Mouse (Mus musculus) layer of hippocampus, adult 9-10 months (tissue): Measurements from ENCODE around the gene Gng13.

Source experiments
- DNase-seq: peaks from one replicate; pipeline ENCODE4 v3.0.0; 2022; ENCODE audit warnings: low spot score

Gng13 gene

GRCm38 (mm10) chr17:25716711-25717637 lies at the start of gene Gng13:
Gene Gng13, plus strand, starts transcription at chr17:25717171.
- no peak for DNase-seq

- no peak for DNase-seq
Observed at GRCm38 (mm10) chr17:25668481-25669055, 48.4 kb upstream of the Gng13 start.

DNA sequence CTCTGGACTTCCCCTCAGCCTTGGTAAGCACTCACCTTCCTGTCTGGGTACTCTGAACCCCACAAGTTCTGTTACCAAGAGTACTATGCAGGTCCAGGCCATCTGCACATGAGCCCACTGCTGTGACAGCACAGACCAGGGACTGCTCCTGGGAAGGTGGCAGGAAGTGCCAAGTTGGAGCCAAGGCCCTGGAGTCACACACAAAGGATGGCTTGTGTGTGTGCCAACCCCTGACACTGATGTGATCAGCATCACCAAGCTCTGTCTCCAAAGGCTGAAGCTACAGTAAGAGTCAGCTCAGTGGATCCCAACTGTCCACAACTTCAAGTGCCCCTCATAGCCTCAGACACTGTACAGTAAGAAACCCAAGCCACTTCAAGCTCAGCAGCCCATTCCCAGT lies 44.0 kb upstream of the Gng13 start:
- DNase-seq, result no peak

DNA sequence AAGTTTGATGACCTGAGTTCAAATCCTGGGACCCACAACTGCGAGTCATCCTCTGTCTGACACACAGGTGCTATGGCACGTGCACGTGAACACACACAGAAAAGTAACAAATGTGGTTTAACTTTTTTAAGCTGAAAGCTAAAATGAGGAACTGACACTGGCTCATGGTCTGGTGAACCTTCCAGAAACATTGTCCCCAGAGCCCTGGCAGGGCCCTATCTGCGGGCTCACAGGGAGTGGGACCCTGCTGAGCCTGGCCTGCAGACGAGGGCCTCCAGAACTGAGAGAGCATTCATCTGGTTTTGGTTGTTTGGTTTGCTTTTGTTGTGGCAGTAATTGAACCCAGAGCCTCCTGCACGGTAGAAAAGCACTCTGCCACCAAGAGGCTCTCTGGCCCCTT lies 39.0 kb upstream of the Gng13 start:
- no peak for DNase-seq

GRCm38 (mm10) chr17:25679818-25680217 lies 37.2 kb upstream of the Gng13 start:
- DNase-seq, result no peak

GRCm38 (mm10) chr17:25681636-25682035 lies 35.3 kb upstream of the Gng13 start:
- no peak for DNase-seq

GRCm38 (mm10) chr17:25686323-25686722 lies 30.6 kb upstream of the Gng13 start:
- no peak for DNase-seq

DNA sequence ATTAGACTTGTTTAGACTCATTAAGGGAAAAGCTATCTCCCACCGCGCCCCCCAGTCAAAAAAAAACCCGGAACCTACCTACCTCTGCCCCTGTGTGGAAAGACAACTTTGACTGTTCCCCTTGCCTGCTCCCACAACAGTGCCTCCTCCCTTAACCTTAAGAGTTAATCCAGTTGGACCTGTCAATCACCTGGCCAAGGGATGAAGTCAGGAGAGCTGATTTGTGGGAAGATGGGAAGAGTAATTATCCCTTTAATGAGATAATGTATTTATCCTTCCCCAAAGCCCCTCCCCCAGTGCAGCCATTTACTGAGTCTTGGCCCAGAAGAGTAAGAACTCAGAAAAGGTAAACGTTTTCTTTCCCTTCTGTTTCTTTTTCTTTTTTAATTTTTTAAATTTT lies 28.0 kb upstream of the Gng13 start:
- DNase-seq, result no peak

DNA sequence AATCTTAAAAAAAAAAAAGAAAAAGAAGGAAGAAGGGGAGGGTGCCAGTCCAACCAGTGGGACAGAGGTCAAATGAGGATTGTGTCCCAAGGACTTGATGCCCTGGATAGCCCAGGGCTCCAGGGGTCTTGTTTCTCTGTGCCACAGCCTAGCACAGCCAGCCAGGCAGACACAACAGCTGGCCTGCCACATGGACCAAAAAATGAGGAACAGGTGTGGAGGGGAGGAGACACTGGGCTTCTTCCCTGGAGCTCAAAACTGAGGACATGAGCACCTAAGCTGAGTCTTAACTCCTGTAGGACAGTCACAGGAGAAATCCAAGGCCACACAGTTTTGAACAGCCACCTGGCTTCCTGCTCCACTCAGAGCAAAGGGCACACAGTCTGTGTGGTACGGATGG lies 20.7 kb upstream of the Gng13 start:
- no peak for DNase-seq

DNA sequence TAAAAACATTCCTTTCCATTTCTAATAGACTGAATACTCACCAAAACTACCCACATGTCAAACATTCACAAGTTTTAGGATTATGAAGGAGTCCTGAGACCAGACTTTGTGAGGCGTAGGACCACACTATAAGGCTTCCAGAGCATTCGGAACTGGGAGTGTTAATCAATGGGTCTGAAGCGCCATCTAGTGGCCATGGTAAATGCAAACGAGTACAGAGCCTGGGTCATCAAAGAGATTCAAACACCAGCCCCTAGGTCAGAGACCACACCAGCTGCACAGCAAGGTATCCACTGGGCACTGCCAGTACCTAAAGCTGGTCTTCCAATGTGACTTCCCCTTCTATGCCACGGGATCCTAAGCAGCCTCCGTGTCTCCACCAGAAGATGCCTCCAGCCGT lies 18.5 kb upstream of the Gng13 start:
- peak; percentile 80 for DNase-seq

DNA sequence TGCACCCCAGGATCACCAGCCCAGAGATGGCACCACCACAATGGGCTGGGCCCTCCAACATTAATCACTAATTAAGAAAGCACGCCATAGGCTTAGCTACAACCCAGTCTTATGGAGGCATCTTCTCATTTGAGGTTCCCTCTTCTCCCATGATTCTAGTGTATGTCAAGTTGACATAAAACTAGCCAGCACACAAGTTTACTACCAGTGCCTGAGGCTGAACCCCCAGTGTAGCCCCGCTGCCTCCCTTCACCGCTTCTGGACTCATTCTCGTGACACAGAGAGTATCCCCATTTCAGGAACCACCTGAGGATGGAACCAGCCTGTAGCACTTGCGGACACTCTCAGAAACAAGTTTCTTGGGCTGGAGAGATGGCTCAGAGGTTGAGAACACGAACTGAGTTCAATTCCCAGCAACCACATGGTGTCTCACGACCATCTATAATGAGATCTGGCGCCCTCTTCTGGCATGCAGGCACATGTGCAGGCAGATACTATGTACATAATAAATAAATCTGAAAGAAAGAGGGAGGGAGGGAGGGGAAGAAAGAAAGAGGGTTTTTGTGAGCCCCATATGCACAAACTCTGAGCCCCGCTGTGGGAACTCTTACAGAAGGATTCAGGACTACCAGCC lies 16.0 kb upstream of the Gng13 start:
- DNase-seq, result no peak

DNA sequence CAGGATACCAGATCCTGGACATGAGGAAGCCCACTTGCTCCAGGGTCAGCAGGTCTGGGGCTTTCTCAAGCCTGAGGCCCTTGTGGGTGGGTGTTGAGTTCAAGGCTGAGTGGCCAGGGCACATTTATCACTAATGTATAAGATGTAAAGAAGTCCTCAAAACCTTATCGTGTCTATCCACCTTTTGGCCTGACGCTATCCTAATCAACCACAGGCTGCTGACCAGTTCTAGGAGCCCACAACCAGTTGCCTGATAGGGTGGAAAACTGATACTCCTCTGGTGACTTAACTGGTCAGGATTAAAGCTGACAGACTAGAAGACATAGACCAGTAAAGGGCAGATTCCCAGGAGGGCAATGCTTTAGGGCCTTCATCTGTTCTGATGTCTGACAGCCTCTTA lies 7.0 kb upstream of the Gng13 start:
- DNase-seq, result no peak

DNA sequence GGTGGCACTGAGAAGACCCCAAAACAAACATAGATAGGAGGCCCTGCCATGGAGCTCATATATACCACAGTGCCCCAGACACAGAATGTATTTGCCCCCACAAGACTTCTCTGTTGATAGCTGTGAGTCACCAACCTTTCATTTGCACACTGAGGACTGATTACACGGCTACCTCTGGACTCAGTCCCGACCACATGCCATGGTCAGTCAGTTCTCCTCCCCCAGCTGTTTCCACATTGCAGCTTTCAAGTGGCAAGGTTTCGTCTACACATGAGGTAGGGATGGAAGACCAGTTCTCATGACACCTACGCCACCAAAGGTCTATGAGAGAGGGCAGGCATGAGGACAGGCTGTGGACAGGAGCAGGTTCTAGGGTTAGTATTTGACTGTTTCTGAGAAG lies 5.8 kb upstream of the Gng13 start:
- DNase-seq, result no peak

DNA sequence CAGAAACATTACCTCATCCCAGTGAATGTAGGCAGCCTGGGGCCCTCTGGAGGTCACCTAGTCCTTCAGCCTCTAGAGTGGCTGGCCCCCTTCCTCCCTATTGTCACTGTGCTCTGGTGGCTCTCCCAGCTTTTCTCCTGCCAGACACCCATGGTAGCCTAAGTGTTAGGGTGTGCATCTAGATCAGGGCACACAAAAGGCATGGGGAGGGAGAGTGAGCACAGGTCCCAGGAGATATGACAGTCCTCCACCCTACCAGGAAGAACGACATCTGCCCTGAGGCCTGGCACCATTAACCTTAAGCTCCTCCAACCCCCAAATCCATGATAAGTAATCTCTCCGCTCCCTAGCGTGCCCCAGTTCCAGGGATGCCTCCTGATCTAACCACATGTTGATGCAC lies 1.3 kb upstream of the Gng13 start:
- DNase-seq, result no peak

DNA sequence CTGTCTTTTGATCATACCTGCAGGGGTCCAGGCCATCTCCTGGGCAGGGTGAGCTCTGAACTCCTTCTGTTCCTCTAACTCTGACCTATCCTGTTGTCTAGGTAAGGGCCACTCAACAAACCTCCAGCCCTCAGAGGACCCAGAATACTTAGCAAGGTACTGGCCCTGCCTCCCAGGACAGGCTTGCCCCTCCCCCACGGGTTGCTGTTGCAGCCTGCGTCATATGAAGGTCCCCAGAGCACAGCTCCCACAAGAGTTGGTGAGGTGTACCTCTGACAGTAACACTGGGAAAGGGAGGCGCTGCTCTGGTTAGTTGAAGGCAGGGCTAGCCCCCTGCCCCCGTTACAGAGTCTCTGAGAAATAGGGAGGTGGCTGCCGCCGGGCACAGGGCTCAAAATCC lies 841 bp upstream of the Gng13 start:
- no peak for DNase-seq

- DNase-seq, result no peak
Observed at GRCm38 (mm10) chr17:25717691-25718090, 720 bp downstream of the Gng13 start.

- no peak for DNase-seq
Observed at GRCm38 (mm10) chr17:25721476-25721875, 4.5 kb downstream of the Gng13 start.

DNA sequence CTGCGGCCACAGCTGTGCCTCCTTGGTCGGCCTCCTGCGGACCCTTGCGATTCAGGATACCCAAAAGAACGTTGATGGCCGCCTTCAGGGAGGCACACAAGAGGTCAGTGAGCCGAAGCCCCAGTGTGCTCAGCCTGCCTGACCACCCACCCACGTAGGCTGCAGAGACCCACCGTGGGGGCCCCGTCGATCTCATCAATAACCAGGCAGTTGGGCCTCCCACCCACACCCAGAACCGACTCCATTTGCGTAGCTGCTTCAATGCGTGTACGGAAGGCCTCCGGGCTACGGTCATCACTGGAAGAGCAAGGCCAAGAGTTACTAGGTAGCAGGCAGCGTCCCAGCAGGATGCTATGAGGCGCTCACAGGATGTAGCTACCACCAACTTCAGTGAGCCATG lies 6.5 kb downstream of the Gng13 start:
- no peak for DNase-seq

DNA sequence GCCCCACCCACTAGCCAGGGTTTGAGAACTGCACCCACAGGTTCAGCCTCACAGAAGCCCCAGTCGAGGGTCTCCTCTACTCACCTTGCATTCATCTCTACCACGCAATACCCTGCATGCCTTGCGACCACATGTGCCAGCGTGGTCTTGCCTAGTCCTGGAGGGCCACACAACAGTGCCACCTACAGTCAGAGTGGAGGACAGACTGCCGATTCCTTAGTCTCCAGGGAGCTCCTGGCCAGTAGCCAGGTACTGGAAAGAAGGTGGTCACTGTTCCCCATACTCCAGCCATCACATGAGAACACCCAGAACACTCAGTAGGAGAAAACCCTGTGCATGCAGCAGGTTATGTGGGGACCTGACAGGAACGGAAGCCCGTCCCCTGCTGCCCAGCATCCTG lies 6.9 kb downstream of the Gng13 start:
- no peak for DNase-seq

DNA sequence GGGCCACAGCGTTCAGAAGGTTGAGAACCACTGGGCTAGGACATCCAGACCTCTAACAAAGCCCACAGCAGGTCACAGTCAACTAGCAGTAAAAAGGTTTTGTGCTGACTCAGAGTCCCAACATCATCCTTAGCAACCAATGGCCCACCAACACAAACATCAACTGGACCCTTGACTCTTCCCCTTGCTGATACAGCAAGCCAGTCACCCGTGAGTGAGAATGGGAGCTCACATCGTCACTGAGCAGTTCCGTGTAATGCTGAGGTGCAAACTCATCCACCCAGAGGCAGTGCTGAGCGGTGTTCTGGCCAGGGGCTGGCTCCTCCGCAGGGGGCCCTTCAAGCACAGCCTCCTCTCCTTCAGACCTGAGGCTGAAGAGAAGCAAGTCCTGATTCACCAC lies 8.3 kb downstream of the Gng13 start:
- DNase-seq, result no peak

DNA sequence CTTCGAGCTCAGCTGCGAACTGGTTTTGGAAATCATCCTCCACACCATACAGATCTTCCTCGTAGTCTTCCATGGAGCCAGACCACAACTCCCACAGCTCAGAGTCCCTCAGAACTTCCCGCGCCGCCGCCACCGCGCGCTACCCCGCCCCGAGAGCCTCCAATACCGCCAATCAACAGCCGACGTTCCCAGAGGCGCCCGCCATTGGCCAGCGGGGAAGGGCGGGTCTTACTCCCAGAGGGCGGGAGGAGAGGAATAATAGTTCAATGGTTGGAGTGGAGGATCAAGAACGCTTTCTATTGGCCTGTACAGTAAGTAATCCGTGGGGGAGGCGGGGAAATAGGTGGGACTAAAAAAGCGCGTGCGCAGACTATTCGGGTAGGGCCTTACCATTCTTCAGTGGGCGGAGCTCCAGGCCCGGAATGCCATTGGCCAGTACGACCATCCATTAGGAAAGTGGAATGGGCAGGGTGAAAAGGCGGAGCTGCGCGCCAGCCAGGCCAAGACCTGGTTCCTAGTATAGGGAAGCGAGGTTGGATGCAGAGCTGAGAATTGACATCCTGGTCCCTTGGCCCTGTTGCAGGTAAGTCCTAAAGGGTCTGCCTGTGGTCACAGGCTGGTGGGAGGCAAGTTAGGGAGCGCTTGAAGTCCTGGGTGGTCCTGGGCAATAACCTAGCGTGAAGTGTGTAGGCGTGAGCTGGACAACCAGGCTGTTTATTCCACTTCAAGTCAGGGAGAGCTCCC lies 10.5 kb downstream of the Gng13 start, which contains the start of the genes Chtf18 and Rpusd1:
Gene Chtf18, minus strand, starts transcription at position 155 of the 744 bp plus-strand sequence.
Gene Rpusd1, plus strand, starts transcription at position 406 of the 744 bp plus-strand sequence.
- peak; percentile 99 for DNase-seq

GRCm38 (mm10) chr17:25728009-25728270 lies 11.0 kb downstream of the Gng13 start:
- no peak for DNase-seq

GRCm38 (mm10) chr17:25732082-25732481 lies 15.1 kb downstream of the Gng13 start:
- DNase-seq, result peak; percentile 75
